Mouse (Mus musculus): ENCODE results near the gene Gna11. TPM values are rescaled to one million over a fixed set of nuclear protein-coding genes. Genes with fewer than 3 reads are reported as not detected.

Gna11 gene
- polyA plus RNA-seq, 1 experiment: 7.3 TPM

DNA sequence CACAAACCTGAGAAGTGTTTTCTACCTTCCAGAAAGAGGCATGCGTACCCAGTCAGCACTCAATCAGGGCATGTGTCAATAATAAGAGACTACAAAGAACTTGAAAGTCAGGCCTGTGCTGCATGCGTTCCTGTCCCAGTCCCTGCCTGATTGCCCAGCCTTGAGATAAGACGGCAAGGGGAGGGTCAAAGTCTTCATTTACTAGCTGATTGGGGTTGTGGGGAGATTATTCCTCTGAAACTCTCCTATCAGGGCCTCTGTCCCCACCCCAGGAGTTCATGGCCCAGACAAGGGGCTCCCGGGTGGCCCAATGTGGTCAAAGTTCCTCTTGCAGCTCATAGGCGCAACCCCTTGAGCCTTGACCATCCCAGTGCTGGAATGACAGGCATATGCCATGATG lies 1.3 kb upstream of the Gna11 start:
- Histone ChIP-seq H3K9me3 (no peaks in the 10 kb centered on the region), H3K4me1 (peaks cover 79% of the 10 kb centered on the region), H3K36me3 (replicated peaks; ENCODE audit: low read length) (peaks cover 20% of the 10 kb centered on the region), H3K4me3 (replicated peaks) (peak overlapping the region; percentile 38), H3K27me3 (replicated peaks) (no peaks in the 10 kb centered on the region)
- no peak for TF ChIP-seq GATA1 (IDR thresholded peaks at IDR 0.05; ENCODE audit: borderline replicate concordance, low read length)
- TF ChIP-seq FLI1 (IDR thresholded peaks at IDR 0.05; ENCODE audit: low read length): no peak

DNA sequence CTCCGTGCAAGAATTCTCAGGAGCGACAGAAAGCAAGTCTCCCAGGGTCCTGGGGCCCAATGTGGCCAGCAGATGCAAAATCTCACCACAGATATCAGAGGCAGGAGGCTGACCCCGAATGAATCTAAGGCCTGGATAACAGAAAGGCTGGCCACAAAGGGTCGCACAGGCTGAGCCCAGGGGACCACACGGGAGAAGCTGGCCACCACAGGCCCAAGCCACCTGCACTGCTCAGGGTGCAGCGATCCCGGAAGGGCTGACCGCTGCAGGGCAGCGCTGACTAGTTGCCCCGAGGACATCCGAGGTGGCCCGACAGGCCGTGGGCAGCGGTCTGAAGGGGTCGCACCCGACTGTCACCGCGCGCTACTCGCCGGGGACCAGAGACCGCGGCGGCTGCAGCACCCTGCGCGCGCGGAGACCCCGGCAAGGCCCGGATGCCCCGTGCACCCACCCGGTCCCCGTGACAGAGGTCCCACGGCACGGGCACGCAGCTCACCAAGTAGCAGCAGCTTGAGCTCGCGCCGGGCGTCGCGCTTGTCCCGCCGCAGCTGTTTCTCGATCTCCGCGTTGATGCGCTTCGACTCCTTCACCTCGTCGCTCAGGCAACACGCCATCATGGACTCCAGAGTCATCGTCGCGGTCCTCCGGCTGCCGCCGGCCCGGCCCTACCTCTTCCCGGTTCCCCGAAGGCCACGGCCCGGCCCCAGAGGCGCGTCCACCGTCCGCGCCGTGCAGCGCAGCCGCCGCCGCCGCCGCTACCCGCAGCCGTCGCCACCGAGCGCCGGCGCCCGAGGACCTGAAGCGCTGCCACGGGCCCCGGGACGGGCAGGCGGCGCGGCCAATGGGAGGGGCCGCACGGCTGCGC lies 462 bp downstream of the Gna11 start:
- no peaks in the 10 kb centered on the region for H3K27me3 ChIP-seq (replicated peaks)
- H3K9me3 ChIP-seq: no peaks in the 10 kb centered on the region
- TF ChIP-seq FLI1 (IDR thresholded peaks at IDR 0.05; ENCODE audit: low read length) (no peak), GATA1 (IDR thresholded peaks at IDR 0.05; ENCODE audit: borderline replicate concordance, low read length) (no peak)
- H3K36me3 ChIP-seq (replicated peaks; ENCODE audit: low read length): peaks cover 36% of the 10 kb centered on the region
- H3K4me1 ChIP-seq: peaks cover 77% of the 10 kb centered on the region
- H3K4me3 ChIP-seq (replicated peaks): peak overlapping the region; percentile 98

DNA sequence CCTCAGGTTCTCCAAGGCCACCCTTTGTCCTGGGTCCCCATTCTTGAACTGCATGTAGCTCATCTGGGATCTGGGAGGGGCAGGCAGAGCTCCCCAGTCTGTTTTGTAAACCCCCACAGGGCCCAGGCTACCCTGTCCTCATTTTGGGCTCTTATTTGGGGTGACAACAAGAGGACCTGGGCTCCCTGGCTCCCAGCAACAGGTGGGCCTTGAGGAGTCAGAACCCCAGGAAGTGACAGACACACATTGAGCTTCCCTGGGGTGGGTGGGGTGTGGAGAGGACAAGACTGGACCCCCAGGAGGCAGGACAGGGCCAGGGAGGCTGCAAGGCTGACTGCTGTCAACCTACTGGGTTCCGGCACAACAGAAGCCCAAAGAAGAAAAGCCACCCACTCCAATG lies 1.4 kb downstream of the Gna11 start:
- H3K4me3 ChIP-seq (replicated peaks): peak overlapping the region; percentile 98
- H3K4me1 ChIP-seq: peaks cover 79% of the 10 kb centered on the region
- H3K27me3 ChIP-seq (replicated peaks): no peaks in the 10 kb centered on the region
- no peaks in the 10 kb centered on the region for H3K9me3 ChIP-seq
- peaks cover 45% of the 10 kb centered on the region for H3K36me3 ChIP-seq (replicated peaks; ENCODE audit: low read length)
- TF ChIP-seq GATA1 (IDR thresholded peaks at IDR 0.05; ENCODE audit: borderline replicate concordance, low read length): no peak
- TF ChIP-seq FLI1 (IDR thresholded peaks at IDR 0.05; ENCODE audit: low read length): no peak

DNA sequence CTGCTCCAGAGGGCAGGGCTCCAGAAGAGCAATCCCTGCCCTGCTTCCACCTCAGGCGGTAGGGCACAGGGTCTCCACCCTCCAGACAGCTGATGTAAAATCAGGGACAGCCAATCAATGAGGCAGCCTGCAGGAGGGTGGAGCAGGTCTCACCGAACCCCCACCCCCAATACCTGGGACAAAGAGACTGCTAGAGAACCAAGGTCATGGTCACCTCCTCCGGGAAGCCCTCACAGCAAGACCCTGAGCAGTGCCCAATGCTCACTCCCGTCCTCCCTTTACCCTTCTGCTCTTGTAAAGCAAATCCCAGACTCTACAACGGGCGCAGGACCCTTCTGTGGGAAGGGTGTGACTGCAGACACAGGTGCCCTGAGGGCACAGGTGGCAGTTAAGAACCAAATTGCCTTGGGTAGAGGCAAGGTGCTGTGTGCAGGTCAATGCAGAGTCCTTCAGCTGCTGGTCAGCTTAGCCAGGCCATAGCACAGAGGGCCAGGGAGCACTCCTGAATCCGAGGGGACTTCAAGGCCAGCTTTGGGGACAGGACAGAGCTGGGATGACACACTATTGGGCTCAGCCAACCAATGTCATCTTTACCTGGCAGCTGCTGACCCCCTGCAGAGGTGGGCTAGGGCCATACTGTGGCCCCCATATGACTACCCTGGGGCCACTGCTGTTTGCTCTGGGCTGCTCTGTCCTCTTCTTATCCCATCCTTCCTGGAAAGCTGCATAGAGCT lies 2.1 kb downstream of the Gna11 start:
- H3K9me3 ChIP-seq: no peaks in the 10 kb centered on the region
- no peak for TF ChIP-seq GATA1 (IDR thresholded peaks at IDR 0.05; ENCODE audit: borderline replicate concordance, low read length)
- TF ChIP-seq FLI1 (IDR thresholded peaks at IDR 0.05; ENCODE audit: low read length): no peak
- peaks cover 50% of the 10 kb centered on the region for H3K36me3 ChIP-seq (replicated peaks; ENCODE audit: low read length)

GRCm38 (mm10) chr10:81541803-81542202 lies 3.2 kb downstream of the Gna11 start:
- Histone ChIP-seq H3K4me1 (peaks cover 91% of the 10 kb centered on the region), H3K36me3 (replicated peaks; ENCODE audit: low read length) (peaks cover 60% of the 10 kb centered on the region), H3K27me3 (replicated peaks) (no peaks in the 10 kb centered on the region), H3K9me3 (no peaks in the 10 kb centered on the region), H3K4me3 (replicated peaks) (peak overlapping the region; percentile 48)
- TF ChIP-seq FLI1 (IDR thresholded peaks at IDR 0.05; ENCODE audit: low read length): no peak
- no peak for TF ChIP-seq GATA1 (IDR thresholded peaks at IDR 0.05; ENCODE audit: borderline replicate concordance, low read length)

More for the DNA sequence above, 2.1 kb downstream of the Gna11 start:
- H3K27me3 ChIP-seq (replicated peaks): no peaks in the 10 kb centered on the region
- peaks cover 87% of the 10 kb centered on the region for H3K4me1 ChIP-seq
- peak overlapping the region; percentile 98 for H3K4me3 ChIP-seq (replicated peaks)

- Histone ChIP-seq H3K9me3 (no peaks in the 10 kb centered on the region), H3K36me3 (replicated peaks; ENCODE audit: low read length) (peaks cover 62% of the 10 kb centered on the region), H3K27me3 (replicated peaks) (no peaks in the 10 kb centered on the region), H3K4me3 (replicated peaks) (no peak overlapping the region), H3K4me1 (peaks cover 87% of the 10 kb centered on the region)
- TF ChIP-seq GATA1 (IDR thresholded peaks at IDR 0.05; ENCODE audit: borderline replicate concordance, low read length) (no peak), FLI1 (IDR thresholded peaks at IDR 0.05; ENCODE audit: low read length) (no peak)
These were observed 3.6 kb downstream of the Gna11 start for GRCm38 (mm10) chr10:81541363-81541762.

- Histone ChIP-seq H3K4me3 (replicated peaks) (peak overlapping the region; percentile 16), H3K9me3 (no peaks in the 10 kb centered on the region), H3K36me3 (replicated peaks; ENCODE audit: low read length) (peaks cover 88% of the 10 kb centered on the region), H3K4me1 (peaks cover 87% of the 10 kb centered on the region), H3K27me3 (replicated peaks) (no peaks in the 10 kb centered on the region)
- TF ChIP-seq GATA1 (IDR thresholded peaks at IDR 0.05; ENCODE audit: borderline replicate concordance, low read length) (no peak), FLI1 (IDR thresholded peaks at IDR 0.05; ENCODE audit: low read length) (no peak)
These were observed 6.5 kb downstream of the Gna11 start for GRCm38 (mm10) chr10:81538321-81539048.

GRCm38 (mm10) chr10:81537429-81537828 lies 7.6 kb downstream of the Gna11 start:
- Histone ChIP-seq H3K4me3 (replicated peaks) (no peak overlapping the region), H3K4me1 (peaks cover 87% of the 10 kb centered on the region), H3K36me3 (replicated peaks; ENCODE audit: low read length) (peaks cover 88% of the 10 kb centered on the region), H3K9me3 (no peaks in the 10 kb centered on the region), H3K27me3 (replicated peaks) (no peaks in the 10 kb centered on the region)
- TF ChIP-seq GATA1 (IDR thresholded peaks at IDR 0.05; ENCODE audit: borderline replicate concordance, low read length): no peak

GRCm38 (mm10) chr10:81536734-81537133 lies 8.3 kb downstream of the Gna11 start:
- H3K4me1 ChIP-seq: peaks cover 84% of the 10 kb centered on the region
- peaks cover 89% of the 10 kb centered on the region for H3K36me3 ChIP-seq (replicated peaks; ENCODE audit: low read length)
- TF ChIP-seq FLI1 (IDR thresholded peaks at IDR 0.05; ENCODE audit: low read length) (no peak), GATA1 (IDR thresholded peaks at IDR 0.05; ENCODE audit: borderline replicate concordance, low read length) (no peak)

More at GRCm38 (mm10) chr10:81536734-81537133, 8.3 kb downstream of the Gna11 start:
- Histone ChIP-seq H3K4me3 (replicated peaks) (no peak overlapping the region), H3K9me3 (no peaks in the 10 kb centered on the region), H3K27me3 (replicated peaks) (no peaks in the 10 kb centered on the region)

All from megakaryocyte, embryonic 14.5 days (primary cell).